Mouse (Mus musculus): ENCODE data around the gene Igfbp2. TPM values are rescaled to one million over a fixed set of nuclear protein-coding genes. Genes with fewer than 3 reads are reported as not detected.

Gene Igfbp2
- polyA plus RNA-seq, 1 experiment from 2014 or later, result 148 TPM

DNA sequence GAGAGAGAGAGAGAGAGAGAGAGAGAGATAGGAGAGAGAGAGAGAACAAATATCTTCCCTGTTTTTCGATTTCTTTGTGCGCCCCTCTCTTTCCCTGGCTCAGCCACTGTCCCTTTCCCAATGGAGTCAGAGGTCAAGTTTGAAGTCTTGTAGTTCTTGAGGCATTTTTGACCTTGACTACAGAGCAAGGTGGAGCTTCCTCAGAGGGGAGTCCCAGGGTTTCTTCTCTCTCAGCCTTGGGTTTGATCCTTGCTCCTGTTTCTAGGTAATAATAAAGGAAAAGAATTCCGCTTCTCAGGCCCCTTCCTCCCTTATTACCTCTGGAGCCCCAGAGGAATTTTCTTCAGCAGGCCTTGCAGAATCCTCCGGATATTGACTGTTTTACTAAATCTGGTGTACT lies 1.6 kb downstream of the Igfbp2 start:
- H3K9ac ChIP-seq (ENCODE audit: low read depth, low read length), result peak overlapping the region; percentile 70; the same call in 1 of the 2 replicates
- H3K4me3 ChIP-seq (ENCODE audit: low read length), result peak overlapping the region; percentile 64
- no peak for ATAC-seq (ENCODE audit: low FRiP score, low TSS enrichment)
- H3K36me3 ChIP-seq (ENCODE audit: control insufficient read depth, insufficient read depth, low read length), result no peaks in the 10 kb centered on the region
- H3K9me3 ChIP-seq (ENCODE audit: control insufficient read depth, low read length), result no peaks in the 10 kb centered on the region
- 24% methylated on average over 4 of the region's 4 CpGs for WGBS
- no peaks in the 10 kb centered on the region; the same call in 1 of the 2 replicates for H3K27me3 ChIP-seq (ENCODE audit: control insufficient read depth, insufficient read depth, low read length)
- H3K4me1 ChIP-seq (ENCODE audit: control insufficient read depth, insufficient read depth, low read length), result peaks cover 36% of the 10 kb centered on the region
- peak overlapping the region; percentile 100 for H3K4me2 ChIP-seq (replicated peaks; ENCODE audit: low read depth, low read length)
- H3K27ac ChIP-seq (ENCODE audit: low read depth, low read length), result 0 out of 2 replicates have a peak overlapping the region, but pooled peaks have one; percentile 3

DNA sequence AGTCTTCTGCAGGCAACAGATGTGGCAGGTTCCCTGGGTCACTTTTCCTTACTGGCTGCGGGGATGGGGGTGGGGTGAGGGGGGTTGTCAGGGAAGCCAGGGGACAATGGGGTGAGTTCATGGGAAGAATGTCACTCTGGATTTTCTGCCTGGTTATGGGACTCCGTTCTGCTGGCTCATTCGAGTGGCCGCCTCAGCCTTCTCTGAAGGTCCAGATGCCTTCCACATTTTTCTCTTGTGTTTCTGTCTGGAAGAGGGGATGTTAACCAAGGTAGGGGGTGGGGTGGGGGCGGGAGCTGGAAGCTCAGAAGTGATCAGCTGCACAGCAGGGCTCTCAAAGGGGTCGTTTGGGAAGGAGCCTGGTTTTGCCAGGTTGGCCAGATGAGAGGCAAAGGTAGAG lies 2.1 kb downstream of the Igfbp2 start:
- H3K4me3 ChIP-seq (ENCODE audit: low read length), result peak overlapping the region; percentile 64
- H3K27me3 ChIP-seq (ENCODE audit: control insufficient read depth, insufficient read depth, low read length), result no peaks in the 10 kb centered on the region; the same call in 1 of the 2 replicates
- H3K9ac ChIP-seq (ENCODE audit: low read depth, low read length), result peak overlapping the region; percentile 70; the same call in 1 of the 2 replicates
- peak overlapping the region; percentile 3 for H3K27ac ChIP-seq (ENCODE audit: low read depth, low read length)
- no peak for ATAC-seq (ENCODE audit: low FRiP score, low TSS enrichment)
- peak overlapping the region; percentile 100 for H3K4me2 ChIP-seq (replicated peaks; ENCODE audit: low read depth, low read length)
- peaks cover 36% of the 10 kb centered on the region for H3K4me1 ChIP-seq (ENCODE audit: control insufficient read depth, insufficient read depth, low read length)
- no peaks in the 10 kb centered on the region for H3K9me3 ChIP-seq (ENCODE audit: control insufficient read depth, low read length)
- 6% methylated on average over 6 of the region's 6 CpGs for whole genome bisulfite sequencing
- H3K36me3 ChIP-seq (ENCODE audit: control insufficient read depth, insufficient read depth, low read length), result no peaks in the 10 kb centered on the region

DNA sequence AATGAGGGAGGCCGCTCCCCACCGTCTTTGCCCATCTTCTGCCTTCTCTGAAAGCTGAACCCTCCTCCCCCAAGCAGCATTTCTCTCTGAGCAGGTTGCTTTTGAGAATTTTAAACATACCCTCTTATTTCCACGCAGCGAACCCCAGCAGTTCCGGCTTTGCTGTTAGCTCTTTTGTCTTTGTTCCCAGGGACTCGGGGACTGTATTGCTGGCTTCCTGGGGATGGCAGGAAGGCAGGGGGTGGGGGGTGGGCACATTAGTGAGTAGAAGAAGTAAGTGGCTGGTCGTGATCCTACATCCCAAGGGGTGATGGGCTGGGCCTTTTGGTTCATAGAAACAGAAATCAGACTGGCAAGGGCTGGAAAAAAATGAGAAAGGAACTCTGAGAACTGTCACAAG lies 2.6 kb downstream of the Igfbp2 start:
- Histone ChIP-seq H3K4me3 (ENCODE audit: low read length) (peak overlapping the region; percentile 64), H3K27me3 (ENCODE audit: control insufficient read depth, insufficient read depth, low read length) (no peaks in the 10 kb centered on the region; the same call in 1 of the 2 replicates), H3K9ac (ENCODE audit: low read depth, low read length) (peak overlapping the region; percentile 70; the same call in 1 of the 2 replicates), H3K4me2 (replicated peaks; ENCODE audit: low read depth, low read length) (peak overlapping the region; percentile 100), H3K36me3 (ENCODE audit: control insufficient read depth, insufficient read depth, low read length) (no peaks in the 10 kb centered on the region), H3K27ac (ENCODE audit: low read depth, low read length) (peak overlapping the region; percentile 62; the same call in 1 of the 2 replicates), H3K9me3 (ENCODE audit: control insufficient read depth, low read length) (no peaks in the 10 kb centered on the region), H3K4me1 (ENCODE audit: control insufficient read depth, insufficient read depth, low read length) (peaks cover 36% of the 10 kb centered on the region)
- ATAC-seq (ENCODE audit: low FRiP score, low TSS enrichment), result no peak
- WGBS, result 10% methylated on average over 7 of the region's 7 CpGs

DNA sequence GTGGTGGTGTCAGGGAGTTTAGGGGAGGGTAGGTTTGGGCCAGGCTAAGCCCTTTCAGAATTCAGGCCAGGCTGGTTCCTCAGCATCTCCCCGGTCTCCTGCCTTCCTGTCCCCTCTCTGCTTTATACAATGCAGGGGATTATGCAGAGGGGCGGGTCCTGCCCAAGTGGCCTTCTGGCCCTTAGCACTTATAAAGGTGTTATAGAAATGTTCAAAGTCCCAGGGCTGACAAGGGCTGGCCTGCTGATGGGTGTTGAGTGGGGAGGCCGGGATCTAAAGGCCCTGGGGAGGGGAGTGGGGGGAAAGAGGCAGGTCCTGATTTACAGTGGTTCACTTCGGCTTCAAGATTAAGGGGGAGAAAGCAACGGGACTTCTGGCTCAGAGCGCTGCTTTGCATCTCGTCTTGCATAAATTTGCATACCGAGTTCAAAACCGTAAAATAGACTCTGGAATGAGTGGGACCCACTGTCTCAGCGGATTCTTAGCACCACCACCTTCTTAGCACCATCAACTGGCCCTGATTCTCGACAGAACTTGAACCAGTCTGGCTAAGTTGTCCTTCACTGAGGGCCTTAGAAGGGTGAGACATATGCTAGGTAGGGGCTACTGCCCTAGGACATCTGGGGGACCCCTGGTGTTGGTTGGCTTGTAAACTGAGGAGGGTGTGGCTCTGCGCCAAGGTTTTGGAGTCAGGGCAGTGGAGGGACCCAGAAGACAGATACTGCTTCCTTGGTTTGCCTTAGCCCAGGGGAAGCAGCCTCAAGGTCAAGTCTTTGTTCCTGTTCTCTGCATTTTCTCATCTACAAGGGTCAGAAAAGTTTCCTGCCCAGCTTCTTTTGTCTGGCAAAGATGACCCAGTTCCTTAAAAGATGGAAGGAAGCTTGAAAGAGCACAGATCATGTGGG lies 3.4 kb downstream of the Igfbp2 start:
- H3K9me3 ChIP-seq (ENCODE audit: control insufficient read depth, low read length), result no peaks in the 10 kb centered on the region
- no peak for ATAC-seq (ENCODE audit: low FRiP score, low TSS enrichment)
- H3K4me3 ChIP-seq (ENCODE audit: low read length), result no peak overlapping the region
- H3K4me1 ChIP-seq (ENCODE audit: control insufficient read depth, insufficient read depth, low read length), result peaks cover 37% of the 10 kb centered on the region
- WGBS, result 18% methylated on average over 12 of the region's 12 CpGs
- peak overlapping the region; percentile 62; the same call in 1 of the 2 replicates for H3K27ac ChIP-seq (ENCODE audit: low read depth, low read length)
- no peaks in the 10 kb centered on the region for H3K36me3 ChIP-seq (ENCODE audit: control insufficient read depth, insufficient read depth, low read length)
- H3K4me2 ChIP-seq (replicated peaks; ENCODE audit: low read depth, low read length), result peak overlapping the region; percentile 100
- peak overlapping the region; percentile 70; the same call in 1 of the 2 replicates for H3K9ac ChIP-seq (ENCODE audit: low read depth, low read length)
- H3K27me3 ChIP-seq (ENCODE audit: control insufficient read depth, insufficient read depth, low read length), result no peaks in the 10 kb centered on the region; the same call in 1 of the 2 replicates

DNA sequence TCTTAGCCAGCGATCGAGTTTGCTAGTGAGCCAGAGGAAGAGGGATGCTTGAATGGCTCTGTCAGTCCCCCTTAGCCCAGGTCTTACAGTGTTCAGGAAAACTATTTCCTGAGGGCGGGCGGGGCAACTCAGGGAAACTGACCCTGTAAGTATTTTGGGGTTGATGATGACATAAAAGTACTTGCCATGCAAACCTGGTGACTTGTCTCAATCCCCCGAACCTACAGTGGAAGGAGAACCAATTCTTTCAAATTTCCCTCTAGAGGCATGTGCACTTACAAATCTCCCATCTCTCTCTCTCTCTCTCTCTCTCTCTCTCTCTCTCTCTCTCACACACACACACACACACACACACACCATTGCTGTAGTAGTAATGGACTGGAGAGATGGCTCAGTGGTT lies 4.5 kb downstream of the Igfbp2 start:
- Histone ChIP-seq H3K4me1 (ENCODE audit: control insufficient read depth, insufficient read depth, low read length) (peaks cover 44% of the 10 kb centered on the region), H3K27ac (ENCODE audit: low read depth, low read length) (no peak overlapping the region), H3K9me3 (ENCODE audit: control insufficient read depth, low read length) (no peaks in the 10 kb centered on the region), H3K4me3 (ENCODE audit: low read length) (no peak overlapping the region), H3K27me3 (ENCODE audit: control insufficient read depth, insufficient read depth, low read length) (no peaks in the 10 kb centered on the region; the same call in 1 of the 2 replicates), H3K9ac (ENCODE audit: low read depth, low read length) (no peak overlapping the region), H3K4me2 (replicated peaks; ENCODE audit: low read depth, low read length) (no peak overlapping the region), H3K36me3 (ENCODE audit: control insufficient read depth, insufficient read depth, low read length) (no peaks in the 10 kb centered on the region)
- WGBS, result 86% methylated on average over 5 of the region's 5 CpGs
- ATAC-seq (ENCODE audit: low FRiP score, low TSS enrichment), result no peak

GRCm38 (mm10) chr1:72830485-72830884 lies 6.2 kb downstream of the Igfbp2 start:
- Histone ChIP-seq H3K4me3 (ENCODE audit: low read length) (no peak overlapping the region), H3K4me1 (ENCODE audit: control insufficient read depth, insufficient read depth, low read length) (peaks cover 32% of the 10 kb centered on the region), H3K9me3 (ENCODE audit: control insufficient read depth, low read length) (no peaks in the 10 kb centered on the region), H3K27ac (ENCODE audit: low read depth, low read length) (no peak overlapping the region), H3K36me3 (ENCODE audit: control insufficient read depth, insufficient read depth, low read length) (no peaks in the 10 kb centered on the region), H3K4me2 (replicated peaks; ENCODE audit: low read depth, low read length) (no peak overlapping the region), H3K9ac (ENCODE audit: low read depth, low read length) (no peak overlapping the region), H3K27me3 (ENCODE audit: control insufficient read depth, insufficient read depth, low read length) (no peaks in the 10 kb centered on the region; the same call in 1 of the 2 replicates)
- ATAC-seq (ENCODE audit: low FRiP score, low TSS enrichment), result peak; percentile 44
- WGBS, result 69% methylated on average over 2 of the region's 2 CpGs

GRCm38 (mm10) chr1:72832715-72833153 lies 8.4 kb downstream of the Igfbp2 start:
- ATAC-seq (ENCODE audit: low FRiP score, low TSS enrichment), result no peak
- Histone ChIP-seq H3K9ac (ENCODE audit: low read depth, low read length) (no peak overlapping the region), H3K36me3 (ENCODE audit: control insufficient read depth, insufficient read depth, low read length) (no peaks in the 10 kb centered on the region), H3K4me3 (ENCODE audit: low read length) (no peak overlapping the region), H3K27ac (ENCODE audit: low read depth, low read length) (no peak overlapping the region), H3K9me3 (ENCODE audit: control insufficient read depth, low read length) (no peaks in the 10 kb centered on the region), H3K4me2 (replicated peaks; ENCODE audit: low read depth, low read length) (no peak overlapping the region), H3K27me3 (ENCODE audit: control insufficient read depth, insufficient read depth, low read length) (no peaks in the 10 kb centered on the region; the same call in 1 of the 2 replicates), H3K4me1 (ENCODE audit: control insufficient read depth, insufficient read depth, low read length) (peaks cover 14% of the 10 kb centered on the region)
- WGBS, result 58% methylated on average over 3 of the region's 3 CpGs

- Histone ChIP-seq H3K4me3 (ENCODE audit: low read length) (no peak overlapping the region), H3K9me3 (ENCODE audit: control insufficient read depth, low read length) (no peaks in the 10 kb centered on the region), H3K4me2 (replicated peaks; ENCODE audit: low read depth, low read length) (no peak overlapping the region), H3K4me1 (ENCODE audit: control insufficient read depth, insufficient read depth, low read length) (peaks cover 7% of the 10 kb centered on the region; the same call in 1 of the 2 replicates), H3K27ac (ENCODE audit: low read depth, low read length) (no peak overlapping the region), H3K36me3 (ENCODE audit: control insufficient read depth, insufficient read depth, low read length) (no peaks in the 10 kb centered on the region), H3K9ac (ENCODE audit: low read depth, low read length) (no peak overlapping the region), H3K27me3 (ENCODE audit: control insufficient read depth, insufficient read depth, low read length) (no peaks in the 10 kb centered on the region)
- no peak for ATAC-seq (ENCODE audit: low FRiP score, low TSS enrichment)
- WGBS, result 85% methylated on average over 4 of the region's 4 CpGs
Measured at GRCm38 (mm10) chr1:72833563-72833962, 9.3 kb downstream of the Igfbp2 start.

DNA sequence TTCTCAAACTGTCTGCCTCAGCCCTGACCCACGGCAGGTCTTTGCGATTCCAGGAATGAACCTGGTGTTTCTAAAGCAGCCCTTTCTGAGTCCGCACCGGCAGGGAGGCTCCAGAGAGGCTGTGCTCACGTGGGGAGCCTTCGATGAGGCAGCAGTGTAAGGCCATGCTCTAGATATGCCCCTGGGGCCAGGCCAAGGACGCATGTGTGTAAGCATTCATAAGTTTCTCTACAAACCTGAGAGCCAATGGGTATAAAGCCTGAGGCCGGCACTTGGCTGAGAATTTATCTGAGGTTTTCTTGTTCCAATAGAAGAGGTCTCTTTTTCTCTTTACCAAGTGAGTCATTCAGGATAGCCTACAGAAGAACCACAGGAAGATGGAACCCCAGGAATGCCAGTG lies 15.1 kb downstream of the Igfbp2 start:
- Histone ChIP-seq H3K9me3 (ENCODE audit: control insufficient read depth, low read length) (no peaks in the 10 kb centered on the region), H3K27me3 (ENCODE audit: control insufficient read depth, insufficient read depth, low read length) (no peaks in the 10 kb centered on the region), H3K4me3 (ENCODE audit: low read length) (no peak overlapping the region), H3K27ac (ENCODE audit: low read depth, low read length) (no peak overlapping the region), H3K4me1 (ENCODE audit: control insufficient read depth, insufficient read depth, low read length) (no peaks in the 10 kb centered on the region), H3K36me3 (ENCODE audit: control insufficient read depth, insufficient read depth, low read length) (no peaks in the 10 kb centered on the region), H3K4me2 (replicated peaks; ENCODE audit: low read depth, low read length) (no peak overlapping the region), H3K9ac (ENCODE audit: low read depth, low read length) (no peak overlapping the region)
- ATAC-seq (ENCODE audit: low FRiP score, low TSS enrichment), result no peak
- 53% methylated on average over 8 of the region's 8 CpGs for WGBS

Measured in kidney, embryonic 14.5 days (tissue).